Mouse (Mus musculus): ENCODE data around the gene Micall1.

Gene Micall1

GRCm38 (mm10) chr15:79097135-79097534 is 11.6 kb upstream of the Micall1 start:
- DNase-seq (ENCODE audit: extremely low spot score): no peak

- no peak for DNase-seq (ENCODE audit: extremely low spot score)
These were observed 11.1 kb upstream of the Micall1 start for GRCm38 (mm10) chr15:79097611-79098025.

GRCm38 (mm10) chr15:79098220-79098619 is 10.5 kb upstream of the Micall1 start:
- no peak for DNase-seq (ENCODE audit: extremely low spot score)

- no peak for DNase-seq (ENCODE audit: extremely low spot score)
These were observed 9.8 kb upstream of the Micall1 start for GRCm38 (mm10) chr15:79098868-79099267.

GRCm38 (mm10) chr15:79099456-79099855 is 9.2 kb upstream of the Micall1 start:
- DNase-seq (ENCODE audit: extremely low spot score): no peak

GRCm38 (mm10) chr15:79100391-79100790 is 8.3 kb upstream of the Micall1 start:
- DNase-seq (ENCODE audit: extremely low spot score): no peak

GRCm38 (mm10) chr15:79101531-79101930 is 7.2 kb upstream of the Micall1 start:
- no peak for DNase-seq (ENCODE audit: extremely low spot score)

- no peak for DNase-seq (ENCODE audit: extremely low spot score)
These were observed 5.4 kb upstream of the Micall1 start for GRCm38 (mm10) chr15:79103264-79103663.

GRCm38 (mm10) chr15:79105804-79106203 is 2.9 kb upstream of the Micall1 start:
- no peak for DNase-seq (ENCODE audit: extremely low spot score)

GRCm38 (mm10) chr15:79107966-79108365 is 732 bp upstream of the Micall1 start:
- no peak for DNase-seq (ENCODE audit: extremely low spot score)

- no peak for DNase-seq (ENCODE audit: extremely low spot score)
These were observed 730 bp downstream of the Micall1 start for GRCm38 (mm10) chr15:79109321-79109934.

- DNase-seq (ENCODE audit: extremely low spot score): no peak
These were observed 1.3 kb downstream of the Micall1 start for GRCm38 (mm10) chr15:79110031-79110430.

- no peak for DNase-seq (ENCODE audit: extremely low spot score)
These were observed 1.8 kb downstream of the Micall1 start for GRCm38 (mm10) chr15:79110528-79110927.

GRCm38 (mm10) chr15:79111774-79112173 is 3.1 kb downstream of the Micall1 start:
- DNase-seq (ENCODE audit: extremely low spot score): no peak

GRCm38 (mm10) chr15:79115276-79115675 is 6.6 kb downstream of the Micall1 start:
- DNase-seq (ENCODE audit: extremely low spot score): no peak

- no peak for DNase-seq (ENCODE audit: extremely low spot score)
These were observed 10.8 kb downstream of the Micall1 start for GRCm38 (mm10) chr15:79119491-79119890.

- no peak for DNase-seq (ENCODE audit: extremely low spot score)
These were observed 13.4 kb downstream of the Micall1 start for GRCm38 (mm10) chr15:79122119-79122518.

GRCm38 (mm10) chr15:79122546-79122945 is 13.8 kb downstream of the Micall1 start:
- DNase-seq (ENCODE audit: extremely low spot score): no peak

- no peak for DNase-seq (ENCODE audit: extremely low spot score)
These were observed 15.1 kb downstream of the Micall1 start for GRCm38 (mm10) chr15:79123751-79124150.

GRCm38 (mm10) chr15:79124331-79124875 is 15.7 kb downstream of the Micall1 start:
- no peak for DNase-seq (ENCODE audit: extremely low spot score)

GRCm38 (mm10) chr15:79126217-79126932 is 17.7 kb downstream of the Micall1 start:
- peak; percentile 42 for DNase-seq (ENCODE audit: extremely low spot score)

GRCm38 (mm10) chr15:79127101-79127500 is 18.4 kb downstream of the Micall1 start:
- no peak for DNase-seq (ENCODE audit: extremely low spot score)

- DNase-seq (ENCODE audit: extremely low spot score): no peak
These were observed 19.5 kb downstream of the Micall1 start for GRCm38 (mm10) chr15:79128208-79128607.
